Mouse (Mus musculus): ENCODE data around the gene Cyb5b. TPM values are rescaled to one million over a fixed set of nuclear protein-coding genes. Genes with fewer than 3 reads are reported as not detected.

Cyb5b gene
- polyA plus RNA-seq, 1 experiment: 24.1 TPM

GRCm38 (mm10) chr8:107138338-107138737, 12.1 kb upstream of the Cyb5b start:
- no peaks in the 10 kb centered on the region for H3K27me3 ChIP-seq (ENCODE audit: control insufficient read depth, insufficient read depth, low read length)
- 89% methylated on average over 5 of the region's 5 CpGs for WGBS
- no peak for DNase-seq (ENCODE audit: low read depth in 1 of 2, low spot score in 2 of 2)
- TF ChIP-seq CTCF (IDR thresholded peaks at IDR 0.05; ENCODE audit: extremely low read depth, insufficient read depth, insufficient read length, insufficient replicate concordance) (no peak), POLR2A (IDR thresholded peaks at IDR 0.05; ENCODE audit: low read depth, low read length) (no peak)
- no peaks in the 10 kb centered on the region for H3K36me3 ChIP-seq (ENCODE audit: control insufficient read depth, insufficient read depth, low read length)
- no peaks in the 10 kb centered on the region for H3K4me1 ChIP-seq (ENCODE audit: control insufficient read depth, insufficient read depth, insufficient read length)
- H3K4me3 ChIP-seq (ENCODE audit: extremely low read depth, insufficient read depth, insufficient read length): no peak overlapping the region
- H3K27ac ChIP-seq (ENCODE audit: insufficient read depth, low read length): no peak overlapping the region

- no peak overlapping the region for H3K4me3 ChIP-seq (ENCODE audit: extremely low read depth, insufficient read depth, insufficient read length)
- TF ChIP-seq POLR2A (IDR thresholded peaks at IDR 0.05; ENCODE audit: low read depth, low read length): no peak
- TF ChIP-seq CTCF (IDR thresholded peaks at IDR 0.05; ENCODE audit: extremely low read depth, insufficient read depth, insufficient read length, insufficient replicate concordance): no peak
- WGBS: 52% methylated on average over 13 of the region's 13 CpGs
- H3K27ac ChIP-seq (ENCODE audit: insufficient read depth, low read length): no peak overlapping the region
- no peak for DNase-seq (ENCODE audit: low read depth in 1 of 2, low spot score in 2 of 2)
- no peaks in the 10 kb centered on the region for H3K4me1 ChIP-seq (ENCODE audit: control insufficient read depth, insufficient read depth, insufficient read length)
- no peaks in the 10 kb centered on the region for H3K36me3 ChIP-seq (ENCODE audit: control insufficient read depth, insufficient read depth, low read length)
- no peaks in the 10 kb centered on the region for H3K27me3 ChIP-seq (ENCODE audit: control insufficient read depth, insufficient read depth, low read length)
Observed at GRCm38 (mm10) chr8:107139704-107140470, 10.6 kb upstream of the Cyb5b start.

GRCm38 (mm10) chr8:107142539-107142938, 7.9 kb upstream of the Cyb5b start:
- Histone ChIP-seq H3K36me3 (ENCODE audit: control insufficient read depth, insufficient read depth, low read length) (no peaks in the 10 kb centered on the region), H3K4me1 (ENCODE audit: control insufficient read depth, insufficient read depth, insufficient read length) (no peaks in the 10 kb centered on the region), H3K4me3 (ENCODE audit: extremely low read depth, insufficient read depth, insufficient read length) (no peak overlapping the region), H3K27ac (ENCODE audit: insufficient read depth, low read length) (no peak overlapping the region), H3K27me3 (ENCODE audit: control insufficient read depth, insufficient read depth, low read length) (no peaks in the 10 kb centered on the region)
- DNase-seq (ENCODE audit: low read depth in 1 of 2, low spot score in 2 of 2): no peak
- 90% methylated on average over 4 of the region's 4 CpGs for WGBS
- no peak for TF ChIP-seq POLR2A (IDR thresholded peaks at IDR 0.05; ENCODE audit: low read depth, low read length)
- TF ChIP-seq CTCF (IDR thresholded peaks at IDR 0.05; ENCODE audit: extremely low read depth, insufficient read depth, insufficient read length, insufficient replicate concordance): no peak

- 85% methylated on average over 4 of the region's 4 CpGs for WGBS
- Histone ChIP-seq H3K4me3 (ENCODE audit: extremely low read depth, insufficient read depth, insufficient read length) (no peak overlapping the region), H3K27ac (ENCODE audit: insufficient read depth, low read length) (no peak overlapping the region), H3K27me3 (ENCODE audit: control insufficient read depth, insufficient read depth, low read length) (no peaks in the 10 kb centered on the region), H3K36me3 (ENCODE audit: control insufficient read depth, insufficient read depth, low read length) (no peaks in the 10 kb centered on the region), H3K4me1 (ENCODE audit: control insufficient read depth, insufficient read depth, insufficient read length) (no peaks in the 10 kb centered on the region)
- no peak for DNase-seq (ENCODE audit: low read depth in 1 of 2, low spot score in 2 of 2)
- TF ChIP-seq CTCF (IDR thresholded peaks at IDR 0.05; ENCODE audit: extremely low read depth, insufficient read depth, insufficient read length, insufficient replicate concordance) (no peak), POLR2A (IDR thresholded peaks at IDR 0.05; ENCODE audit: low read depth, low read length) (no peak)
Observed at GRCm38 (mm10) chr8:107143501-107143900, 6.9 kb upstream of the Cyb5b start.

GRCm38 (mm10) chr8:107146186-107146585, 4.3 kb upstream of the Cyb5b start:
- Histone ChIP-seq H3K4me3 (ENCODE audit: extremely low read depth, insufficient read depth, insufficient read length) (no peak overlapping the region), H3K36me3 (ENCODE audit: control insufficient read depth, insufficient read depth, low read length) (no peaks in the 10 kb centered on the region), H3K27me3 (ENCODE audit: control insufficient read depth, insufficient read depth, low read length) (no peaks in the 10 kb centered on the region), H3K4me1 (ENCODE audit: control insufficient read depth, insufficient read depth, insufficient read length) (peaks cover 3% of the 10 kb centered on the region; the same call in 1 of the 2 replicates), H3K27ac (ENCODE audit: insufficient read depth, low read length) (no peak overlapping the region)
- TF ChIP-seq POLR2A (IDR thresholded peaks at IDR 0.05; ENCODE audit: low read depth, low read length): no peak
- no peak for TF ChIP-seq CTCF (IDR thresholded peaks at IDR 0.05; ENCODE audit: extremely low read depth, insufficient read depth, insufficient read length, insufficient replicate concordance)
- DNase-seq (ENCODE audit: low read depth in 1 of 2, low spot score in 2 of 2): no peak

- no peaks in the 10 kb centered on the region for H3K36me3 ChIP-seq (ENCODE audit: control insufficient read depth, insufficient read depth, low read length)
- peaks cover 6% of the 10 kb centered on the region; the same call in 1 of the 2 replicates for H3K4me1 ChIP-seq (ENCODE audit: control insufficient read depth, insufficient read depth, insufficient read length)
- WGBS: 93% methylated on average over 5 of the region's 5 CpGs
- H3K27me3 ChIP-seq (ENCODE audit: control insufficient read depth, insufficient read depth, low read length): no peaks in the 10 kb centered on the region
- TF ChIP-seq POLR2A (IDR thresholded peaks at IDR 0.05; ENCODE audit: low read depth, low read length) (no peak), CTCF (IDR thresholded peaks at IDR 0.05; ENCODE audit: extremely low read depth, insufficient read depth, insufficient read length, insufficient replicate concordance) (no peak)
- no peak overlapping the region for H3K4me3 ChIP-seq (ENCODE audit: extremely low read depth, insufficient read depth, insufficient read length)
- DNase-seq (ENCODE audit: low read depth in 1 of 2, low spot score in 2 of 2): no peak
- H3K27ac ChIP-seq (ENCODE audit: insufficient read depth, low read length): no peak overlapping the region
Observed at GRCm38 (mm10) chr8:107148802-107149201, 1.6 kb upstream of the Cyb5b start.

- H3K27me3 ChIP-seq (ENCODE audit: control insufficient read depth, insufficient read depth, low read length): no peaks in the 10 kb centered on the region
- 35% methylated on average over 6 of the region's 6 CpGs for WGBS
- H3K4me3 ChIP-seq (ENCODE audit: extremely low read depth, insufficient read depth, insufficient read length): peak overlapping the region; percentile 94; the same call in 1 of the 2 replicates
Observed at GRCm38 (mm10) chr8:107150057-107150403, 410 bp upstream of the Cyb5b start.

More at GRCm38 (mm10) chr8:107150057-107150403, 410 bp upstream of the Cyb5b start:
- H3K27ac ChIP-seq (ENCODE audit: insufficient read depth, low read length): peak overlapping the region; percentile 6
- no peak for DNase-seq (ENCODE audit: low read depth in 1 of 2, low spot score in 2 of 2)
- H3K36me3 ChIP-seq (ENCODE audit: control insufficient read depth, insufficient read depth, low read length): no peaks in the 10 kb centered on the region
- H3K4me1 ChIP-seq (ENCODE audit: control insufficient read depth, insufficient read depth, insufficient read length): peaks cover 6% of the 10 kb centered on the region; the same call in 1 of the 2 replicates
- TF ChIP-seq CTCF (IDR thresholded peaks at IDR 0.05; ENCODE audit: extremely low read depth, insufficient read depth, insufficient read length, insufficient replicate concordance) (no peak), POLR2A (IDR thresholded peaks at IDR 0.05; ENCODE audit: low read depth, low read length) (no peak)
